Mouse (Mus musculus): ENCODE results near the gene Jph4. TPM values are rescaled to one million over a fixed set of nuclear protein-coding genes. Genes with fewer than 3 reads are reported as not detected.

The Jph4 gene
- total and polyA plus RNA-seq, 3 experiments = not detected

DNA sequence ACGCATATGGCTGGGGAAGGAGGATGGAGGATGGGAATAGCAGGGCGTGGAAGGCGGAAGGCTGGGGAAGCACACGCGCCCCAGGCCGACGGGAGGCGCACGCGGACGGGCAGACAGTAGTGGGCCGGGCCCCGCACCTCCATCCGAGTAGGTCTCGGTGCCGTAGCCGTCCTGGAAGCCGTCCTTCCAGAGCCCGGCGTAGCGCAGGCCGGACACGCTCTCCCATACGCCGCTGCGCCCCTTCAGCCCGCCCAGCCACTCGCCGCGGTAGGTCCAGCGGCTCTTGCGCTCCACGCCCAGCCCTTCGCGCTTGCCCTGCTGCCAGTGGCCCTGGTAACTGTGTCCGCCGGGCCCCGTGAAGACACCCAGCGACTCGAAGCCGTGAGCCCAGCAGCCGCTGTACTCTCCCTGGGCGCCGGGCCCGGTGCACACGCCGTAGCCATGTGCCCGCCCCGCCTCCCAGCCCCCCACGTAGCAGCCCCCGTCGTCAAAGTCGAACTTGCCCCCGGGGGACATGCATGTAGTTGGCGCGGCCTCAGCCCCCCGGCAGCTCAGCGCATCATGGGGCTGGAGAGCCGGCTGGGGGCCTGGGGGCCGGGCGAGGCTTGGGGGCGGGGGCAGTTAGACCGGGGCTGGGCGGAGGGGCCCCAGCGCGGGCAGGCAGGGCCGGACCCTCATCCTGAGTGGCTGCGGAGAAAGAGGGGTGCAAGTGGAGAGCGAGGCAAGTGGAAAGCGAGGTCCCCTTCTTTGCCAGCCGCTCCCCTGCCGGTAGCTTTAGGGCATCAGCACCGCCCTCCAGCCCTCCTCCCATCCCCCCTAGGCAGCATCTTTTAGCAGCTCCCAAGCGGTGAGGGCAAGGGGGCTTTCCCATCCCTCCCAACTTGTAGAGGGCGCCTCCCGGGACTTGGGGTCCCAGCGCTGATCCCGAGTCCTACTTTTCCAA lies 1.7 kb downstream of the Jph4 start:
- in situ Hi-C loops (cut with MboI; ENCODE audit: low pct_ligation_motif_present, low pct_unique_long_range_greater_than_20kb, low sequenced_read_pairs) = loop anchor here (10.0 kb wide), 1 partner anchor 100 kb away; no protein-coding TSS in a partner anchor
- Histone ChIP-seq H3K9ac (ENCODE audit: insufficient read depth, low read depth) (no peak overlapping the region), H3K36me3 (replicated peaks in 1 of 2; ENCODE audit: control insufficient read depth in 1 of 2, insufficient read depth in 1 of 2, low read length in 1 of 2) (no peaks in the 10 kb centered on the region), H3K27me3 (replicated peaks) (peaks cover 25% of the 10 kb centered on the region), H3K79me2 (replicated peaks; ENCODE audit: control insufficient read depth, extremely low read depth, insufficient read depth, poor library complexity, severe bottlenecking) (no peaks in the 10 kb centered on the region), H3K27ac (ENCODE audit: insufficient read depth, low read depth) (no peak overlapping the region), H3K9me3 (replicated peaks; ENCODE audit: low read length) (peaks cover 2% of the 10 kb centered on the region), H3K4me2 (ENCODE audit: insufficient read depth, low read depth, poor library complexity, severe bottlenecking) (no peak overlapping the region), H3K4me3 (replicated peaks in 1 of 3; ENCODE audit: low read depth in 2 of 3, low read length in 2 of 3, poor library complexity in 1 of 3) (no peak overlapping the region), H3K4me1 (ENCODE audit: control insufficient read depth in 1 of 2, insufficient read depth in 2 of 2) (no peaks in the 10 kb centered on the region)
- TF ChIP-seq NRF1 (IDR thresholded peaks at IDR 0.05; ENCODE audit: low read depth, low read length) (no peak), USF2 (conservative IDR thresholded peaks at IDR 0.05; ENCODE audit: low read depth, low read length) (no peak), ZNF384 (IDR thresholded peaks at IDR 0.05; ENCODE audit: low read depth, low read length) (no peak), JUN (IDR thresholded peaks at IDR 0.05; ENCODE audit: insufficient read depth, low read depth, low read length) (no peak), USF1 (IDR thresholded peaks at IDR 0.05; ENCODE audit: low read depth, low read length) (no peak), SIN3A (IDR thresholded peaks at IDR 0.05; ENCODE audit: low read length) (no peak)
- no peak for DNase-seq (ENCODE audit: extremely low read depth)
- dilution Hi-C loops (cut with MboI; ENCODE audit: extremely low pct_ligation_motif_present, extremely low pct_unique_long_range_greater_than_20kb, low sequenced_read_pairs) = no loop called here

GRCm38 (mm10) chr14:55113975-55114645 lies 2.6 kb downstream of the Jph4 start:
- H3K4me1 ChIP-seq (ENCODE audit: control insufficient read depth in 1 of 2, insufficient read depth in 2 of 2) = no peaks in the 10 kb centered on the region
- dilution Hi-C loops (cut with MboI; ENCODE audit: extremely low pct_ligation_motif_present, extremely low pct_unique_long_range_greater_than_20kb, low sequenced_read_pairs) = no loop called here
- no peak overlapping the region for H3K27ac ChIP-seq (ENCODE audit: insufficient read depth, low read depth)
- H3K4me2 ChIP-seq (ENCODE audit: insufficient read depth, low read depth, poor library complexity, severe bottlenecking) = no peak overlapping the region
- in situ Hi-C loops (cut with MboI; ENCODE audit: low pct_ligation_motif_present, low pct_unique_long_range_greater_than_20kb, low sequenced_read_pairs) = loop anchor here (10.0 kb wide), 1 partner anchor 101 kb away; no protein-coding TSS in a partner anchor
- no peaks in the 10 kb centered on the region for H3K36me3 ChIP-seq (replicated peaks in 1 of 2; ENCODE audit: control insufficient read depth in 1 of 2, insufficient read depth in 1 of 2, low read length in 1 of 2)
- H3K9me3 ChIP-seq (replicated peaks; ENCODE audit: low read length) = peaks cover 2% of the 10 kb centered on the region
- H3K4me3 ChIP-seq (replicated peaks in 1 of 3; ENCODE audit: low read depth in 2 of 3, low read length in 2 of 3, poor library complexity in 1 of 3) = no peak overlapping the region
- DNase-seq (ENCODE audit: extremely low read depth) = no peak
- no peak for TF ChIP-seq MAZ (IDR thresholded peaks at IDR 0.05; ENCODE audit: low read depth, low read length)
- TF ChIP-seq CTCF (conservative IDR thresholded peaks at IDR 0.05 in 1 of 2, IDR thresholded peaks at IDR 0.05 in 1 of 2; ENCODE audit: low read depth in 2 of 2, low read length in 2 of 2) = no peak
- no peak for TF ChIP-seq BHLHE40 (IDR thresholded peaks at IDR 0.05; ENCODE audit: low read depth, low read length)
- TF ChIP-seq MXI1 (IDR thresholded peaks at IDR 0.05; ENCODE audit: low read depth, low read length) = no peak
- TF ChIP-seq HCFC1 (IDR thresholded peaks at IDR 0.05; ENCODE audit: low read depth, low read length) = no peak
- no peak for TF ChIP-seq POLR2AphosphoS2 (IDR thresholded peaks at IDR 0.05; ENCODE audit: low read depth, low read length)
- no peak for TF ChIP-seq KAT2A (IDR thresholded peaks at IDR 0.05; ENCODE audit: insufficient replicate concordance, low read length)
- no peak for TF ChIP-seq GABPA (IDR thresholded peaks at IDR 0.05; ENCODE audit: insufficient replicate concordance, low read depth, low read length)
- no peak for TF ChIP-seq ZC3H11A (IDR thresholded peaks at IDR 0.05; ENCODE audit: low read depth, low read length)
- H3K27me3 ChIP-seq (replicated peaks) = peaks cover 28% of the 10 kb centered on the region
- no peak overlapping the region for H3K9ac ChIP-seq (ENCODE audit: insufficient read depth, low read depth)
- H3K79me2 ChIP-seq (replicated peaks; ENCODE audit: control insufficient read depth, extremely low read depth, insufficient read depth, poor library complexity, severe bottlenecking) = no peaks in the 10 kb centered on the region
